In the genomic region with DNA sequence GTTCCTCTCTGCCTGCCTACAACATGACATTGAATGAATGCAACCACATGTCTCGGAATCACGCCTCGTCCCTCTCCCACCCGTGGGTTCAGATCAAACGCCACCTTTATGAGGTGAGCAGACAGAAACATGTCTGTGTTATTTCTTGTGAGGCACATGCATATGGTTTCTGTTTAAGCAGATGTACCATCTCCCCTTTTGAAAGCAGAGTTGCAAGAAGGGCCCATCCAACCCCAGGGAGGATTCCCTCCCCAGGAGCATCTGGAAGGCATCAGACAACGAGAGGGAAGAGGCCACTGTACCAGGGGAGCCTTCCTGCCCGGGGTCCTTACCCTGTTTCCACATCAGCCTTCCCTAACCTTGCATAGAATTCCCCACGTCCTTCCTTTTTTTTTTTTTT, we compare ENCODE assay signal across 25 mouse cellular contexts. TPM values are rescaled to one million over a fixed set of nuclear protein-coding genes. Genes with fewer than 3 reads are reported as not detected.
"Had no signal": no experiment of that assay in that cellular context is flagged by ENCODE, and none has a peak within 500 bp of the region (broad histone marks: within the 10 kb centered on the region; RNA-seq: fewer than 3 reads in every experiment).

No protein-coding gene starts in this region.

- H3K9me3 ChIP-seq: midbrain, embryonic 12.5 days; neural tube, embryonic 15.5 days had no signal

- ATAC-seq: midbrain, embryonic 16.5 days had no signal

- H3K36me3 ChIP-seq: midbrain, embryonic 12.5 days; neural tube, embryonic 13.5 days; neural tube, embryonic 15.5 days had no signal

- H3K4me3 ChIP-seq: midbrain, embryonic 12.5 days; myocyte; neural tube, embryonic 13.5 days; neural tube, embryonic 15.5 days had no signal

- H3K27ac ChIP-seq: midbrain, embryonic 12.5 days; neural tube, embryonic 13.5 days; neural tube, embryonic 15.5 days had no signal

- H3K27me3 ChIP-seq: midbrain, embryonic 12.5 days; neural tube, embryonic 13.5 days; neural tube, embryonic 15.5 days had no signal

- H3K4me1 ChIP-seq: midbrain, embryonic 12.5 days; neural tube, embryonic 13.5 days; neural tube, embryonic 15.5 days had no signal

- DNase-seq: lung, adult 18-20 months; lung, embryonic 14.5 days; lung, postnatal 10 days; lung, postnatal 4 days; midbrain, embryonic 14.5 days; retina, postnatal 1 day; right cerebral cortex, adult 18-20 months; right cerebral cortex, postnatal 25 days; right cerebral cortex, postnatal 4 days; spleen, adult 18-20 months; thymus, adult 18-20 months; thymus, postnatal 14 days; thymus, postnatal 36 days had no signal

- H3K9ac ChIP-seq: lung, embryonic 14.5 days; midbrain, embryonic 12.5 days; neural tube, embryonic 13.5 days; neural tube, embryonic 15.5 days had no signal

- H3K4me2 ChIP-seq: lung, embryonic 14.5 days; midbrain, embryonic 12.5 days; neural tube, embryonic 13.5 days; neural tube, embryonic 15.5 days had no signal

RNA-seq across cellular contexts. Expression of gene Srd5a2, which starts 40.7 kb away (rescaled TPM):
- total RNA-seq: megakaryocyte, adult 5-6 weeks; megakaryocyte-erythroid progenitor cell, adult 5-6 weeks had no signal
- polyA plus RNA-seq: lung, embryonic 14.5 days; lung, embryonic 16.5 days; midbrain, embryonic 12.5 days; midbrain, embryonic 14.5 days; midbrain, embryonic 16.5 days; myocyte; small intestine, adult 2 months; stomach, embryonic 14.5 days; stomach, embryonic 16.5 days; thymus, postnatal 0 days had no signal
